15 mouse cellular contexts compared by ENCODE assay signal in the genomic region with DNA sequence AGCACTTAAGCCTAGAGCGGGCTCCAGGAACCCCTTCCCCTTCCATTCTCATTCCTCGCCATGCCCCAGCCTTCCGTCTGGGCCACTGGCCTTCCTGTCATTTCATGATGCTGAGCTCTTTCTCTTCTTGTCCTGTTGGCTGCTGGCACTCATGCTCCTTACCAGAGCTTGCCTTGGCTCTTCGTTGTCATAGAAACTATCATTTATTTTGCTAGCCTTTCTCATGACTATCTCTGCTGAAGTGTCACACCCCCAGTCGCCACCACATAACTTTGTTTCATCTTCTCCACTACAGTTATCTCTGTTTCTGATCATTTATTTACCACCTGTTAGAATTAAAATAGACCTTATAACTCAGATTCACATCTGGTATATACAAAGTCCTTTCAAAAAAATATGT.
"Had no signal": no experiment of that assay in that cellular context is flagged by ENCODE, and none has a peak within 500 bp of the region (broad histone marks: within the 10 kb centered on the region; RNA-seq: fewer than 3 reads in every experiment).

No protein-coding gene starts in this region.

- H3K36me3 ChIP-seq: stomach, embryonic 15.5 days had no signal

- H3K27ac ChIP-seq: neural tube, embryonic 15.5 days; stomach, embryonic 15.5 days; stomach, postnatal 0 days had no signal

- H3K4me3 ChIP-seq: neural tube, embryonic 15.5 days; stomach, embryonic 15.5 days had no signal

- DNase-seq: retina, postnatal 1 day; right cerebral cortex, adult 18-20 months; right cerebral cortex, postnatal 14 days; right cerebral cortex, postnatal 25 days; right cerebral cortex, postnatal 4 days; spleen, adult 18-20 months; thymus, adult 18-20 months; thymus, adult 2 months; thymus, postnatal 14 days; thymus, postnatal 25 days; thymus, postnatal 36 days; thymus, postnatal 4 days had no signal

- H3K9me3 ChIP-seq: neural tube, embryonic 15.5 days; stomach, embryonic 15.5 days had no signal

- H3K9ac ChIP-seq: neural tube, embryonic 15.5 days; stomach, embryonic 15.5 days had no signal

- H3K4me2 ChIP-seq: neural tube, embryonic 15.5 days; stomach, embryonic 15.5 days had no signal

- H3K4me1 ChIP-seq: neural tube, embryonic 15.5 days; stomach, embryonic 15.5 days had no signal

- H3K27me3 ChIP-seq: neural tube, embryonic 15.5 days; stomach, embryonic 15.5 days had no signal
